Mouse (Mus musculus) adrenal gland, adult 2 months (tissue): ENCODE measurements around the gene Ccdc126. TPM values are rescaled to one million over a fixed set of nuclear protein-coding genes. Genes with fewer than 3 reads are reported as not detected.
"Not testable (repeated sequence)": the region's sequence is repeated elsewhere in the genome, so short reads cannot be mapped to it uniquely, and the experiment has no call there.

Experiments used
- DNase-seq: peaks from one replicate; pipeline ENCODE4 v3.0.0; 2021
- long read RNA-seq: library from polyadenylated mRNA; stranded (forward); transcript quantifications from one replicate; pipeline ENCODE4 v2.0.0, GENCODE M21; 2021
- polyA plus RNA-seq: library from polyadenylated mRNA; depleted of rRNA; stranded (reverse); fragments of >200 nt; gene quantifications from 2 replicates; pipeline ENCODE4 v1.2.3, GENCODE M21; 2012; rRNA removed
- total RNA-seq, 2 experiments: library from RNA; stranded (reverse); gene quantifications; 2 replicates each; pipeline ENCODE4 v1.2.3; 2021

The Ccdc126 gene
- total RNA-seq = 10 to 100 TPM; 12.9 to 18.8 TPM
- 3.1 and 3.4 TPM in 2 replicates for polyA plus RNA-seq
- long read RNA-seq, transcript Ccdc126-201 (3 exons, 2,351 nt) = major isoform, 33 of 37 reads
- long read RNA-seq, partial matches to known transcripts = 0 of 37 reads
- long read RNA-seq, other reads (novel, unspliced or antisense) = 4 of 37 reads

DNA sequence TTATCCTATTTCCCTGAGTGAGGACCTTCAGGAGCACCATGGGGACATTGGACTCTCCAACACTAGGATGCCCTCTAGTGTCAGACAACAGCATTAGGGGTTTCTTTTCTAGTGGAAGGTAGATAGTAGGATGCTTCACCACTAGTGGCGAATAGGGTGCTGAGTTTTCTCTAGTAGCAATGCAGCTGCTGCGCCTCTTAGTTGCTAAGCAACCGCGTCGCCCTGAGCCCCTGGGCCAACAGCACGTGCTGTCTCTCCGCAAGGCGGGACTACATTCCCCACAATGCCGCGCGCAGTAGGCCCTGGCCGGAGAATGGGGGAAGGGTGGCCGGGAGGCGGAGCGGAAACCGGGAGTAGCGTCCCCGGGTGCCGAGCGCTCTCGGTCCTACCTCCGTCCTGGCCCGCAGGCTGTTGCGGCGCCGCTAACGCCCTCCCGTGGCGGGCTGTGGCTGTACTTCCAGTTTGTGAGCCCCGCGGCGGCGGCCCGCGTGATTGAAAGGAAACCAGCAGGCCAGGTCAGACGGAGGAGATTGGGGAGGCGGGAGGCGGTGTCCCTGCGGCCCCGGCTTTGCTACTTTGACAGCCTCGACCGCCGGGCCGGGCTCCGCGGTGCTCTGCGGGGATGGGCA lies at the start of gene Ccdc126:
Gene Ccdc126 (plus strand): TSS at position 309 of the 629 bp plus-strand sequence.
- peak; percentile 99 for DNase-seq

DNA sequence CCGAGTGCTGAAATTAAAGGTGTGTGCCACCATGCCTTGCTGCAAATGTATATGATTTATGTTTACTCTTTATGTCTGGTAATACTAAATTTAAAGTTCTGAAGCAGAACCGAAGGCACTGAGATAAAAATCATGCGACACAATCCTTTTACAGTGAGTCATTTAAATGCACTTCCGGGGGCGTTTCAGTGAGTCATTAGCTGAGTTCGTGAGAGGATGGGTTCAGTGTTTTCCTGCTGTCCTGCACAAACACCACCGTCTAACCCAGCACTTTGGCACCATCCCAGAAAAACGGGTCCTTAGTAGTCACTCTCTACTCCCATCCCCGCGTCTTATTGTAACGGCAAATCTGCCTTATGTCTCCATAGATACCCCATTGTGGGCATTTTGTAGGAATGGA lies 49.2 kb upstream of the Ccdc126 start:
- DNase-seq = peak; percentile 18

- no peak for DNase-seq
Measured at GRCm38 (mm10) chr6:49271815-49272214, 47.3 kb upstream of the Ccdc126 start.

DNA sequence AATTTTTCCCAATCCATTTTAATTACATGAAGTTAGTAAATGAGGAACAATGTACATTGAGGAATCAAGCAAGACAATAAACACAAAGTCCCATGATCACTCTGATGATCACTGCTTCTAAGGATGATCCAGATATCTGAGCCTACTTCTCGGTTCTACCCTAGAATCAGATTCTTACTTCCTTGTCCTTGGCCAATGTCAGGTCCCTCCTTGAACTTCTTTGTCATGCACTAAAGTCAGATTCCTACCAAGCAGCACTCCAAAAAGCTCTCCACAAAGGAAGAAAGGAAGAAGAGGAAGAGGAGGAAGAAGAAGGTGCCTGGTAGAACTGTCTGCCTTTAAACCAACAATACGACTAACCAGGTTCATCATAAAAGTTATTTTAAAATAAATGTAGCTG lies 46.2 kb upstream of the Ccdc126 start:
- DNase-seq = no peak

- no peak for DNase-seq
Measured at GRCm38 (mm10) chr6:49273934-49274333, 45.1 kb upstream of the Ccdc126 start.

GRCm38 (mm10) chr6:49274416-49275091 lies 44.5 kb upstream of the Ccdc126 start:
- no peak for DNase-seq

- no peak for DNase-seq
Measured at GRCm38 (mm10) chr6:49275296-49275695, 43.8 kb upstream of the Ccdc126 start.

DNA sequence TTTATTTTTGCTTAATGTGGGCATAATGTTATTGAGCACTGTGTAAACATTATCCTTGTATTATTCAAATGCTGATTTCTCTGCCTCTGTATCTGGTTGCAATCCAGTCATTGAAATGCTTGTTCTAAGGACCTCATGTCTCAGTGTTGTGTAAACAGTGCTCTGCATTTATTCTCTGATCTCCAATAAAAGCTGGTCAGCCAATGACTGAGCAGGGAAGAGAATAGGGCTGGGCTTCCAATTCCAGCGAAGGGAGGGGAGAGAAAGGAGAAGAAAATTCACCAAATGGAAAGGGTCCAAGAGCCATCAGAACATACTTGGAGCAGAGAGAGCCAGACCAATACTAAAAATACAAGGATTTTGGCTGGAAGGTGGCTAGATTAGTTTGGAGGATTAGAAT lies 38.1 kb upstream of the Ccdc126 start:
- no peak for DNase-seq

GRCm38 (mm10) chr6:49282122-49282521 lies 37.0 kb upstream of the Ccdc126 start:
- peak; percentile 61 for DNase-seq

DNA sequence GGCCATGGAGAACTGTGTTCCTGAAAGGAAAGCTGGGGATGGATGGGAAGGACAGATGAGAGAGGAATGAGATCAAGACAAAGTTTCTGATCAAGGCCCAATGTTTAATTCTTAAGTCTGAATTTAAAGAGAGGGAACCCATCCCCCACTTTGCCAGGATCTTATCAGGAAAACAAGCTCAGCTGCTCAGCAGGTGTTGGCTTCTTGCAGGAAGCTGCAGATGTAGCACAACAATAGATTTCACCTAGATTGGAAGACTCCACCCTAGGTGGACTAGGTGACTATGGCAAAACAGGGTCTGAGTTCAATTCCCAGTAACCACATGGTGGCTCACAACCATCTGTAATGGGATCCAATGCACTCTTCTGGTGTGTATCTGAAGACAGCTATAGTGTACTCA lies 20.8 kb upstream of the Ccdc126 start:
- DNase-seq = no peak

- DNase-seq = not testable (repeated sequence)
Measured at GRCm38 (mm10) chr6:49314821-49315220, 4.3 kb upstream of the Ccdc126 start.

- DNase-seq = no peak
Measured at GRCm38 (mm10) chr6:49319595-49320315, 681 bp downstream of the Ccdc126 start.

GRCm38 (mm10) chr6:49321341-49321740 lies 2.3 kb downstream of the Ccdc126 start:
- no peak for DNase-seq

DNA sequence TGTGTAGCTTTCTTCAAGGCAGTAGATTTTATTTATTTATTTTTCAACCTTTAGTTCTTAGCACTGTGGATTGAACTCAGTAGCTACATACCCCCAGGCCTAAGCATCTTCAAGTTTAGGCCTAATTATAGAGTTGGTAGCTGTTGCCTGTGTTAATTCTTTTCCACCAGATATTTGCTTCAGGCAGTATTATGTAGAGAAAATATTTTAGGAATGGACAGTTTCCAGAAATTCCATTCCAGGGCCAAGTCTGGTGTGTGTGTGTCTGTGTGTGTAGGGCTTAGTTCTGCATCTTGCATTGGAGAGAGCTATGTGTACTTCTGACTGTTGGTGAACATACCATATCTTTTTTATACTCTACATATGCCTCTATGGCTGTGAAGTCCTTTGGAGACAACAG lies 3.0 kb downstream of the Ccdc126 start:
- no peak for DNase-seq

DNA sequence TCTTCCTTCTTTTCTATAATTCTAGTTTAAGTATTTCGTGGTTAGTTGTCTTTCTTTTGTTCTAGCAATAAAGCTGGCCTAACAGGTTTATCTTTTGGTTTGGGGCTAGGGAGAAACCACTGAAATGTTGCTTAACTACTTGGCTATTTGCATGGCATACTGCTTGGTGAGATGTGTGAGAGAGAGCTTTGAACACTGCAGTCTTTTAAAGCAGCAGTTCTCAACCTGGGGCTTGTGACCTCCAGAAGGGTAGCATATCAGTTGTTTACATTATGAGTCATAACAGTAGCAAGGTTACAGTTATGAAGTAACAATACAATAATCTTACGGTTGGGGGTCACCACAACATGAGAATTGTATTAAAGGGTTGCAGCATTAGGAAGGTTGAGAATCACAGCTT lies 3.9 kb downstream of the Ccdc126 start:
- DNase-seq = peak; percentile 37

GRCm38 (mm10) chr6:49324528-49324927 lies 5.5 kb downstream of the Ccdc126 start:
- DNase-seq = no peak

GRCm38 (mm10) chr6:49325294-49325693 lies 6.2 kb downstream of the Ccdc126 start:
- no peak for DNase-seq

DNA sequence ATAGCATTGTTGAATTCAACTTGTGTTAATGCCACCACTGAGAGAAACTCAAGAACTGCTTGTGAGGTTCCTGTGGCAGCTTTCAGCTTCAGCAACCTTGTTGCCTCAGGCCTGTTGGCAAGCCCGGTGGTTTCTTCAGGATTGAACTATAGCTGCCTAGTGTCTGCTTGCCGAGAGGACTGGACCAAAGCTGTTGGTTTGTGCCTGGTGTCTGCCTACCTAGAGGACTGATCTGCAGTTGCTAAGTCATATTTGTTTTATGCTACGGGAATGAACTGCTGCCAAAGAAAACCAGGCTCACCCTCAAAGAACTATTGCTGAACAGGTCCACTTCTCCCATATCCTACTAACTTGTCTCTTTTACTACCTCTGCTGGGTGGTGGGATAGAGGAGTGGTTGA lies 7.8 kb downstream of the Ccdc126 start:
- no peak for DNase-seq

DNA sequence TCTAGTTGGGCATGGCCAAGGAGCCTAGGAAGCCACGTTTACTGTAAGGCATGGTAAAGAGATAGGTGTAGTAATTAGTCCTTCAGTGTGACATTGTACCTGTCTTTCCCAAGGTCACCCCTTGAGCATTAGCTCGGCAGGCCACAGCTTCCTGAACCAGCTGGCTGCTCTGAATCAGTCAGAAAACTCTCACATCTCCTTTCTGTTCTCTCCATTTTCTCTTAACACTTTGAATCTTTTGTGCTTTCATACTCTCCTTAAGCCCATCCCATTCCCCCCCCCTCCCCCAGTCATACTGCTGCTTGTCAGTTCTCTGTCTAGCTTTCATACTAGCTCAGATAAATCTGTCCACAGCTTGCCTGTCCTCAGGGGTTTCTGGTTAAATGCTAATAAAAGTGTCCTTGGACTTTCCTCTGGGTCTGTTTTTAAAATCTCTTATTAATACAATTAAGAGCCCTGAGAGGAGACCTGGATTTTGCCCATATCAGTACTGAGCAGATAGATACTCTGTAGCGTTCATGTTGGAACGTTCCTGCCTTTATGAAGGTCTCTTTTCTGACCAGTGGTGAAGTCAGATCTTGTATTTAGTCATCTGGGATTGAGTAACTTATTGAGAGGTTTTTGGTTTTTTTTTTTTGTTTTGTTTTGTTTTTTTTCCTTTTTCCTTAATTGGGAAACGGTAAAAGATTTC lies 12.4 kb downstream of the Ccdc126 start:
- DNase-seq = peak; percentile 27

DNA sequence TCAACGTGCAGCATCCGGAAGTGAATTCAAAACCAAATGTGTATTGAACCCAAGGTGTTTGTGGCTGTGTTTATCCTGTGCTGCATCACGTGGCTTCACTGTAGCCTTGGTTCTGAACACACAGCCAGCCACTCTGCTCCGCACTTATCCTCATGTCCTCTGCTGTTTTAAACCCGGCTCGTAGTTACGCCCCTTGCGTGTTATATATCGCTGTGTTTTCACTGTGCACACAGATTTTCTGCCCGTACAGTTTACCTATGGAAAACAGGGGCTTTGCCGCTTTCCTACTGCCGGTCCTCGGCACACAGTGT lies 12.9 kb downstream of the Ccdc126 start:
- peak; percentile 27 for DNase-seq

DNA sequence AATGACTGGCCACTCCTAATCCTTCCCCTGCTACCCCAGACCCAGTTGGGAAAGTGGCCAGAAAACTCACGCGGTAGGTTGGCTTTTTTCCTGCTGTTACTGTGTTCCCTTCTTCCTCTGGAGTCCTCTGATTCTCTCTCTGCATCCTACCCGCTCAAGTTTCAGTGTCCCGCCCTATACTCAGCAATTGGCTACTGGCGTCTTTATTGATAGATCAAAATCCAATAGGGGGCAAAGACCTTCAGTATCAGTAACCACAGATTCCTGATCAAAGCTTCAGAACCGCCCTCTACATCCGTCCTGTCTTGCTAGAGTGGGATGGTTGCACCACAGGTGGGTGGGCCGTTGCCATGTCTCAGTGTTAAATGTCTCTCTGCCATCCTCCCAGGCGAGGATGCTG lies 19.5 kb downstream of the Ccdc126 start:
- no peak for DNase-seq

DNA sequence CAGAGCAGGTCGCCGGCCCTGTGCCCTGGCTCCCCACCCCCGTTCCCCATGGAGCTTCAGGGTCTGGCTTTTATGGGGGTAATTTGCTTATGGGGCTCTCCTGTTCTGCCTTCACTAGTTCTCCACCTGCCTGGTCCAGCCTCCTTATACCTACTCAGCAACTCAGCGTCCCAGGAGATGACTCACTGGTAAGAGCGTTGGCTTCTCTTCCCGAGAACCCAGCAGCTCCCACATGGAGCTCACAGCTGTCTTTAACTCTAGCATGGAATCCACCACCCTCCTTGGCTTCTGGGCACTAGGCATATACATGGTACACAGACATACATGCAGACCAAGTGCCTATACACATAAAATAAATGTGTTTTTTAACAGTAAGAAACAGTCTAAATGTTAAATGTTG lies 20.1 kb downstream of the Ccdc126 start:
- DNase-seq = no peak
